Mouse (Mus musculus): ENCODE results near the gene Slc29a1.

GRCm38 (mm10) chr17:45593479-45593878, 5.9 kb downstream of the Slc29a1 start:
- no peak for TF ChIP-seq CTCF (IDR thresholded peaks at IDR 0.05; ENCODE audit: borderline replicate concordance, insufficient read depth, low read depth, low read length)
- TF ChIP-seq POLR2A (IDR thresholded peaks at IDR 0.05; ENCODE audit: borderline replicate concordance, insufficient read depth, low read length): no peak
